Comparison of ENCODE assay signal across 25 mouse cellular contexts in genomic region chr1:187345156-187345555, GRCm38 (mm10).
DNase-seq lines count a peak whose midpoint lies in the region; ATAC-seq lines count a peak whose summit lies in the region.
"Had no signal": no experiment of that assay in that cellular context is flagged by ENCODE, and none has a peak within 500 bp of the region (broad histone marks: within the 10 kb centered on the region; RNA-seq: fewer than 3 reads in every experiment).

No protein-coding gene starts in this region.

- no peak for ATAC-seq in forebrain, embryonic 14.5 days
- no peak for ATAC-seq in forebrain, embryonic 13.5 days
- no peak for ATAC-seq in granulocyte monocyte progenitor cell, adult 5-6 weeks (replicated peaks; ENCODE audit: poor library complexity, severe bottlenecking)
- ATAC-seq: activated CD4-positive, CD25-positive, alpha-beta regulatory T cell, adult 4 months; CD4-positive, CD25-positive, alpha-beta regulatory T cell, adult 4 months; forebrain, embryonic 16.5 days; inflammation-experienced regulatory T-cells, adult 6 months; intestine, embryonic 16.5 days had no signal

- no peak overlapping the region for H3K4me2 ChIP-seq in forebrain, embryonic 14.5 days (ENCODE audit: low read length)
- no peak overlapping the region for H3K4me2 ChIP-seq in forebrain, embryonic 13.5 days
- H3K4me2 ChIP-seq: embryonic facial prominence, embryonic 12.5 days; embryonic facial prominence, embryonic 15.5 days; heart, embryonic 11.5 days; hindbrain, embryonic 12.5 days; hindbrain, embryonic 15.5 days had no signal

- H3K9me3 ChIP-seq in forebrain, embryonic 14.5 days (replicated peaks; ENCODE audit: control insufficient read depth, low read length) = no peaks in the 10 kb centered on the region
- no peaks in the 10 kb centered on the region for H3K9me3 ChIP-seq in forebrain, embryonic 13.5 days (replicated peaks)
- H3K9me3 ChIP-seq: embryonic facial prominence, embryonic 12.5 days; embryonic facial prominence, embryonic 15.5 days; hindbrain, embryonic 12.5 days; hindbrain, embryonic 15.5 days had no signal

- H3K36me3 ChIP-seq in forebrain, embryonic 14.5 days (ENCODE audit: control insufficient read depth, insufficient read depth, low read length) = peaks cover 11% of the 10 kb centered on the region; the same call in 1 of the 2 replicates
- peaks cover 22% of the 10 kb centered on the region for H3K36me3 ChIP-seq in forebrain, embryonic 13.5 days (ENCODE audit: poor library complexity, severe bottlenecking)

- no peaks in the 10 kb centered on the region for H3K4me1 ChIP-seq in forebrain, embryonic 14.5 days (ENCODE audit: control insufficient read depth, insufficient read depth, low read length)
- H3K4me1 ChIP-seq in forebrain, embryonic 13.5 days = 0 out of 2 replicates have a peak, but pooled peaks cover 3% of the 10 kb centered on the region
- H3K4me1 ChIP-seq: embryonic facial prominence, embryonic 12.5 days; embryonic facial prominence, embryonic 15.5 days; hindbrain, embryonic 12.5 days; hindbrain, embryonic 15.5 days had no signal

- no peak overlapping the region for H3K27ac ChIP-seq in forebrain, embryonic 14.5 days (ENCODE audit: low read depth, low read length)
- no peak overlapping the region for H3K27ac ChIP-seq in forebrain, embryonic 13.5 days
- H3K27ac ChIP-seq: embryonic facial prominence, embryonic 12.5 days; embryonic facial prominence, embryonic 15.5 days; hindbrain, embryonic 12.5 days; hindbrain, embryonic 15.5 days had no signal

- H3K4me3 ChIP-seq in forebrain, embryonic 14.5 days (ENCODE audit: low read depth, low read length) = no peak overlapping the region
- no peak overlapping the region for H3K4me3 ChIP-seq in forebrain, embryonic 13.5 days
- H3K4me3 ChIP-seq: embryonic facial prominence, embryonic 12.5 days; embryonic facial prominence, embryonic 15.5 days; hindbrain, embryonic 12.5 days; hindbrain, embryonic 15.5 days had no signal

- no peaks in the 10 kb centered on the region for H3K27me3 ChIP-seq in forebrain, embryonic 14.5 days (replicated peaks; ENCODE audit: control insufficient read depth, insufficient read depth, low read length)
- no peaks in the 10 kb centered on the region for H3K27me3 ChIP-seq in forebrain, embryonic 13.5 days
- H3K27me3 ChIP-seq: embryonic facial prominence, embryonic 12.5 days; embryonic facial prominence, embryonic 15.5 days; hindbrain, embryonic 12.5 days; hindbrain, embryonic 15.5 days had no signal

- WGBS in forebrain, embryonic 14.5 days = 41% methylated on average over 5 of the region's 5 CpGs
- 43% methylated on average over 5 of the region's 5 CpGs for WGBS in forebrain, embryonic 13.5 days

- no peak overlapping the region for H3K9ac ChIP-seq in forebrain, embryonic 14.5 days (ENCODE audit: low read length)
- H3K9ac ChIP-seq in forebrain, embryonic 13.5 days = no peak overlapping the region
- H3K9ac ChIP-seq: embryonic facial prominence, embryonic 12.5 days; embryonic facial prominence, embryonic 15.5 days; hindbrain, embryonic 12.5 days; hindbrain, embryonic 15.5 days had no signal

- peak; percentile 35 for DNase-seq in forebrain, embryonic 14.5 days (ENCODE audit: low spot score)
- peak; percentile 30 for DNase-seq in adipocyte (ENCODE audit: low spot score)
- peak; percentile 8 for DNase-seq in brain, adult 2 months (ENCODE audit: low read depth, low spot score)
- DNase-seq in retina, postnatal 1 day = peak; percentile 67
- DNase-seq in spleen, postnatal 36 days (ENCODE audit: low spot score in 2 of 2) = no peak
- DNase-seq: adrenal gland, postnatal 14 days; cerebellum, adult 11 months; cerebellum, adult 2 months; cerebellum, adult 9-11 months; gastrocnemius, postnatal 10 days; gastrocnemius, postnatal 36 days; heart, adult 11 months; kidney, adult 18-20 months had no signal

Comparison
In these comparisons a context has a peak if more than half of its experiments do, and no peak if none do; other contexts are left out.
1. DNase-seq: peak in forebrain, embryonic 14.5 days (single experiment), adipocyte (single experiment), brain, adult 2 months (single experiment) and retina, postnatal 1 day (single experiment); none in spleen, postnatal 36 days (0 of 2).